Mouse (Mus musculus): Measurements from ENCODE around the gene Srf.
A peak's percentile ranks its signal among the peaks of the same experiment; 100 is the strongest.

GRCm38 (mm10) chr17:46525579-46526307 lies 30.2 kb downstream of the Srf start:
- TF ChIP-seq POLR2A (IDR thresholded peaks at IDR 0.05; ENCODE audit: insufficient read depth, low read length) (no peak), CTCF (IDR thresholded peaks at IDR 0.05; ENCODE audit: low read depth, low read length) (peak; percentile 99)
